Mouse (Mus musculus) kidney, adult 8-10 months (tissue): ENCODE measurements around the gene Gm28363.
"Not testable (repeated sequence)": the region's sequence is repeated elsewhere in the genome, so short reads cannot be mapped to it uniquely, and the experiment has no call there.

ENCODE experiments used
- DNase-seq, 2 experiments: peaks; one replicate each; pipeline ENCODE4 v3.0.0; 2022

Gene Gm28363

GRCm38 (mm10) chr1:117696831-117697230 is at the start of gene Gm28363:
Gm28363 (plus strand) TSS chr1:117697131.
- DNase-seq = not testable (repeated sequence)

GRCm38 (mm10) chr1:117650236-117650635 is 46.7 kb upstream of the Gm28363 start:
- DNase-seq = not testable (repeated sequence)
